10 mouse cellular contexts compared by ENCODE assay signal in genomic region chr8:86159074-86159783, GRCm38 (mm10).
DNase-seq lines count a peak whose midpoint lies in the region; ATAC-seq lines count a peak whose summit lies in the region.
"Had no signal": no experiment of that assay in that cellular context is flagged by ENCODE, and none has a peak within 500 bp of the region (broad histone marks: within the 10 kb centered on the region; RNA-seq: fewer than 3 reads in every experiment).

No protein-coding gene starts in this region.

- H3K4me3 ChIP-seq in midbrain, embryonic 16.5 days (ENCODE audit: low read depth, low read length), result no peak overlapping the region
- no peak overlapping the region for H3K4me3 ChIP-seq in midbrain, embryonic 11.5 days (ENCODE audit: low read depth, low read length)
- H3K4me3 ChIP-seq: liver, embryonic 15.5 days; megakaryocyte, embryonic 14.5 days had no signal

- no peaks in the 10 kb centered on the region for H3K36me3 ChIP-seq in midbrain, embryonic 16.5 days (ENCODE audit: control insufficient read depth, insufficient read depth, low read length)
- no peaks in the 10 kb centered on the region for H3K36me3 ChIP-seq in midbrain, embryonic 11.5 days (ENCODE audit: control insufficient read depth, insufficient read depth, low read length)
- H3K36me3 ChIP-seq: liver, embryonic 15.5 days had no signal

- WGBS in midbrain, embryonic 16.5 days, result 74% methylated on average over 6 of the region's 6 CpGs
- WGBS in midbrain, embryonic 11.5 days, result 91% methylated on average over 6 of the region's 6 CpGs

- no peak overlapping the region for H3K4me2 ChIP-seq in midbrain, embryonic 16.5 days (ENCODE audit: low read length)
- no peak overlapping the region for H3K4me2 ChIP-seq in midbrain, embryonic 11.5 days
- H3K4me2 ChIP-seq: liver, embryonic 15.5 days had no signal

- no peak for DNase-seq in midbrain, embryonic 11.5 days (ENCODE audit: low spot score, missing footprints)
- peak; percentile 45 to 80 for DNase-seq in frontal cortex, postnatal 36 days (ENCODE audit: low spot score in 2 of 2)
- DNase-seq in left cerebral cortex, adult 9 months (ENCODE audit: low spot score in 2 of 2), result peak; percentile 47 to 57
- DNase-seq in right cerebral cortex, postnatal 4 days, result peak; percentile 18
- no peak for DNase-seq in kidney, postnatal 10 days
- DNase-seq in adrenal gland, postnatal 10 days, result no peak
- DNase-seq in cerebellum, postnatal 25 days, result no peak

- peak overlapping the region; percentile 25 for H3K27ac ChIP-seq in midbrain, embryonic 16.5 days (ENCODE audit: low read length)
- no peak overlapping the region for H3K27ac ChIP-seq in midbrain, embryonic 11.5 days (ENCODE audit: low read depth, low read length)
- H3K27ac ChIP-seq: liver, embryonic 15.5 days had no signal

- no peaks in the 10 kb centered on the region for H3K27me3 ChIP-seq in midbrain, embryonic 16.5 days (ENCODE audit: control insufficient read depth, insufficient read depth, low read depth, low read length)
- no peaks in the 10 kb centered on the region for H3K27me3 ChIP-seq in midbrain, embryonic 11.5 days (ENCODE audit: control insufficient read depth, insufficient read depth, low read length)
- H3K27me3 ChIP-seq: liver, embryonic 15.5 days; megakaryocyte, embryonic 14.5 days had no signal

- H3K9ac ChIP-seq in midbrain, embryonic 16.5 days (ENCODE audit: low read depth, low read length), result no peak overlapping the region
- no peak overlapping the region for H3K9ac ChIP-seq in midbrain, embryonic 11.5 days (ENCODE audit: low read length)
- H3K9ac ChIP-seq: liver, embryonic 15.5 days had no signal

- H3K4me1 ChIP-seq in midbrain, embryonic 16.5 days (ENCODE audit: control insufficient read depth, insufficient read depth, low read length), result no peaks in the 10 kb centered on the region
- H3K4me1 ChIP-seq in midbrain, embryonic 11.5 days (ENCODE audit: control insufficient read depth, insufficient read depth, low read length), result no peaks in the 10 kb centered on the region
- H3K4me1 ChIP-seq: liver, embryonic 15.5 days; megakaryocyte, embryonic 14.5 days had no signal

- H3K9me3 ChIP-seq in midbrain, embryonic 16.5 days (replicated peaks; ENCODE audit: control insufficient read depth, low read length, poor library complexity, severe bottlenecking), result no peaks in the 10 kb centered on the region
- no peaks in the 10 kb centered on the region for H3K9me3 ChIP-seq in midbrain, embryonic 11.5 days (ENCODE audit: control insufficient read depth, low read length)
- H3K9me3 ChIP-seq: liver, embryonic 15.5 days had no signal

- no peak for ATAC-seq in midbrain, embryonic 16.5 days
- no peak for ATAC-seq in midbrain, embryonic 11.5 days (ENCODE audit: low FRiP score)

Comparison
In these comparisons a context has a peak if more than half of its experiments do, and no peak if none do; other contexts are left out.
1. DNase-seq: peak in frontal cortex, postnatal 36 days (2 of 2), left cerebral cortex, adult 9 months (2 of 2) and right cerebral cortex, postnatal 4 days (single experiment); none in midbrain, embryonic 11.5 days (single experiment), kidney, postnatal 10 days (single experiment), adrenal gland, postnatal 10 days (single experiment) and cerebellum, postnatal 25 days (0 of 2).